ENCODE assay signal across 23 mouse cellular contexts in the genomic region with DNA sequence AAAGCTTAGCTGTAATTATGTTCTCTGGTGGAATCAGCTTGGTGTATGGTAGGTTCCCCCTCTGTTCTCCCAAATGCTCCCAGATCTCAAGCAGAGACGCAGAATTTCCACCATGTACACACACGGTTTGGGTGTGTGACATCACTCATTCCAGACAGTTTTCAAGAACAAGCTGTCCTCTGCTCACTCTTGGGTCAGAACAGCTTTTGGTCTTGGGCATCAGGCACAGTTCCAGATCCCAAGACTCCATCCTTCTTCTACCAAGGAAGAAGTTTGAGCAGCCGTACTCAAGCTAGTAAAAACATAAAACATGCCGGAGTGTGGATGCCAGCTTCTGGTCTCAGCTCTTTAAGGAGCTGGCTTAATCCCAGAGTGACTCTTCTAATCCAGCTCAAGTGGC. TPM values are rescaled to one million over a fixed set of nuclear protein-coding genes. Genes with fewer than 3 reads are reported as not detected.
DNase-seq lines count a peak whose midpoint lies in the region; TF ChIP-seq lines count a peak whose summit lies in the region.
"Had no signal": no experiment of that assay in that cellular context is flagged by ENCODE, and none has a peak within 500 bp of the region (broad histone marks: within the 10 kb centered on the region; RNA-seq: fewer than 3 reads in every experiment).

No protein-coding gene starts in this region.

- DNase-seq in lung, adult 18-20 months: peak; percentile 17 to 30
- DNase-seq in lung, adult 2 months: no peak
- peak; percentile 40 for DNase-seq in lung, postnatal 10 days
- DNase-seq in lung, postnatal 25 days (ENCODE audit: low spot score): peak; percentile 52
- no peak for DNase-seq in ovary, postnatal 14 days (ENCODE audit: low spot score)
- DNase-seq in hindbrain, embryonic 10.5 days (ENCODE audit: low spot score): no peak
- DNase-seq: adrenal gland, adult 8-10 months; adrenal gland, postnatal 14 days; adrenal gland, postnatal 36 days; B cell, adult 2 months; cerebellum, adult 11-12 months; cerebellum, adult 2 months; cerebellum, adult 9-10 months; cerebellum, postnatal 10 days; cerebellum, postnatal 25 days had no signal

- TF ChIP-seq POLR2A in lung, adult 2 months (IDR thresholded peaks at IDR 0.05; ENCODE audit: borderline replicate concordance, extremely low read depth, low read depth, low read length): no peak

- no peak for TF ChIP-seq CTCF in lung, adult 2 months (IDR thresholded peaks at IDR 0.05; ENCODE audit: insufficient read depth, low read length)

- H3K4me3 ChIP-seq in lung, adult 2 months (replicated peaks; ENCODE audit: extremely low read depth, low read depth, low read length): no peak overlapping the region
- no peak overlapping the region for H3K4me3 ChIP-seq in hindbrain, embryonic 10.5 days
- H3K4me3 ChIP-seq: embryonic facial prominence, embryonic 10.5 days; embryonic facial prominence, embryonic 12.5 days; forebrain, embryonic 13.5 days; forebrain, embryonic 15.5 days had no signal

- WGBS in lung, adult 2 months: 75% methylated on average over 4 of the region's 4 CpGs
- WGBS in hindbrain, embryonic 10.5 days: 95% methylated on average over 4 of the region's 4 CpGs

- H3K36me3 ChIP-seq in hindbrain, embryonic 10.5 days: no peaks in the 10 kb centered on the region
- H3K36me3 ChIP-seq: embryonic facial prominence, embryonic 10.5 days; embryonic facial prominence, embryonic 12.5 days; forebrain, embryonic 15.5 days; G1E had no signal

- H3K9me3 ChIP-seq in hindbrain, embryonic 10.5 days: no peaks in the 10 kb centered on the region
- H3K9me3 ChIP-seq: embryonic facial prominence, embryonic 10.5 days; embryonic facial prominence, embryonic 12.5 days; forebrain, embryonic 13.5 days; forebrain, embryonic 15.5 days had no signal

- no peaks in the 10 kb centered on the region for H3K27me3 ChIP-seq in hindbrain, embryonic 10.5 days (ENCODE audit: insufficient read depth, poor library complexity, severe bottlenecking)
- H3K27me3 ChIP-seq: CH12.LX; embryonic facial prominence, embryonic 12.5 days; forebrain, embryonic 15.5 days had no signal

- H3K4me1 ChIP-seq in lung, adult 2 months (ENCODE audit: control insufficient read depth, insufficient read depth, low read length): no peaks in the 10 kb centered on the region; the same call in 1 of the 2 replicates
- H3K4me1 ChIP-seq in hindbrain, embryonic 10.5 days (replicated peaks): no peaks in the 10 kb centered on the region
- H3K4me1 ChIP-seq: embryonic facial prominence, embryonic 10.5 days; embryonic facial prominence, embryonic 12.5 days had no signal

- H3K27ac ChIP-seq in hindbrain, embryonic 10.5 days: no peak overlapping the region
- H3K27ac ChIP-seq: embryonic facial prominence, embryonic 10.5 days; embryonic facial prominence, embryonic 12.5 days; forebrain, embryonic 13.5 days; forebrain, embryonic 15.5 days had no signal

RNA-seq across cellular contexts. Expression of a gene that starts 54.6 kb away (rescaled TPM):
- 11.2 and 12.1 TPM in 2 replicates for polyA plus RNA-seq in lung, adult 2 months (2012; rRNA removed)
- polyA plus RNA-seq in hindbrain, embryonic 10.5 days (2016; fragmentation: Nextera tagmentation; extraction: Ambion mirVana): 2.9 and 3.0 TPM in 2 replicates
- polyA plus RNA-seq: CD4-positive, CD25-positive, alpha-beta regulatory T cell, adult 4 months; G1E; Patski had no signal

Comparison
In these comparisons a context has a peak if more than half of its experiments do, and no peak if none do; other contexts are left out.
1. DNase-seq: peak in lung, adult 18-20 months (2 of 2), lung, postnatal 10 days (single experiment) and lung, postnatal 25 days (single experiment); none in lung, adult 2 months (single experiment), ovary, postnatal 14 days (single experiment) and hindbrain, embryonic 10.5 days (single experiment).